Mouse (Mus musculus): ENCODE data around the gene Ephx3. TPM values are rescaled to one million over a fixed set of nuclear protein-coding genes. Genes with fewer than 3 reads are reported as not detected.

Gene Ephx3
- polyA plus RNA-seq, 1 experiment from 2014 or later = 0.19 TPM

DNA sequence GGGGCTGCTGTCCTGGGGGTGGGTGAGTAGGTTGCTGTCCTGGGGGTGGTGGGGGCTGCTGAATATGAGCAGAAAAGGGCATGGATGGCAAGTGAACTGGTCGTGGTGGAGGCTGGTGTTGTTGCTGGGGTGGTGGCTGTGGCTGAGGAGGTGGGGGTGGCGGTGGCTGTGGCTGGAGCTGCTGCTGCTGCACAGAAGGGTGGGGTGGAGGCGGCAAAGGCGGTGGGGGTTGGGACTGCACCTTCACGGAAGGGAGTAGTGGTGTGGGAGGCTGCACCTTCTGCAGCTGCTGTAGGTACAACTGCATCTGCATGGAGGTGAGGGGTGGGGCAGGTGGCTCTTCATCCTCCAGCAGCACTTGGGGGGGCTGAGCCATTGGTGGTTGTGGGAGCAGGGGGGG is 11.7 kb upstream of the Ephx3 start:
- H3K36me3 ChIP-seq = peaks cover 100% of the 10 kb centered on the region
- 89% methylated on average over 5 of the region's 5 CpGs for WGBS
- H3K27me3 ChIP-seq (ENCODE audit: low read depth, poor library complexity, severe bottlenecking) = no peaks in the 10 kb centered on the region
- H3K9me3 ChIP-seq (replicated peaks) = no peaks in the 10 kb centered on the region
- H3K4me1 ChIP-seq = no peaks in the 10 kb centered on the region
- no peak overlapping the region for H3K27ac ChIP-seq (replicated peaks)
- H3K4me3 ChIP-seq = no peak overlapping the region
- DNase-seq (ENCODE audit: low spot score) = no peak

DNA sequence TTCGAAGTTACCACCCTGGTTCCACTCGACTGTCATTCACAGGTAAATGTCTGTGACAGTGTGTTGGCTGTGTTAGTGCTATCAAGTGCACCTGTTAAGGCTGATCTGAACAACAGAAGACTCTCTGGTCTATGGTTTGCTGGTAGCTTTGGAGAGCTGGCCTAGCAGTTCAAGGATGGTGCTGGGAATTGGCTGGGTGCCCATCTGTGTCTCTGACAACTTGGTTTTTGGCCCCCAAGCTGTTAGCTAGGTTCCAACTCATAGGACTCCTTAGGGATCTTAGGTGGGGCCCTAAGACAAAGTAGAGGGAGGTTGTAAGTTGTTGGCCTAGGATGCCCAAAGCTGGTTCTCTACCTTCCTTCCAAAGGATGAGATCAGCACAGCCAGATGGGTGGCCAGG is 10.4 kb upstream of the Ephx3 start:
- 97% methylated on average over 2 of the region's 2 CpGs for WGBS
- no peaks in the 10 kb centered on the region for H3K4me1 ChIP-seq
- H3K9me3 ChIP-seq (replicated peaks) = no peaks in the 10 kb centered on the region
- H3K36me3 ChIP-seq = peaks cover 98% of the 10 kb centered on the region
- no peak for DNase-seq (ENCODE audit: low spot score)
- no peak overlapping the region for H3K27ac ChIP-seq (replicated peaks)
- no peak overlapping the region for H3K4me3 ChIP-seq
- no peaks in the 10 kb centered on the region for H3K27me3 ChIP-seq (ENCODE audit: low read depth, poor library complexity, severe bottlenecking)

DNA sequence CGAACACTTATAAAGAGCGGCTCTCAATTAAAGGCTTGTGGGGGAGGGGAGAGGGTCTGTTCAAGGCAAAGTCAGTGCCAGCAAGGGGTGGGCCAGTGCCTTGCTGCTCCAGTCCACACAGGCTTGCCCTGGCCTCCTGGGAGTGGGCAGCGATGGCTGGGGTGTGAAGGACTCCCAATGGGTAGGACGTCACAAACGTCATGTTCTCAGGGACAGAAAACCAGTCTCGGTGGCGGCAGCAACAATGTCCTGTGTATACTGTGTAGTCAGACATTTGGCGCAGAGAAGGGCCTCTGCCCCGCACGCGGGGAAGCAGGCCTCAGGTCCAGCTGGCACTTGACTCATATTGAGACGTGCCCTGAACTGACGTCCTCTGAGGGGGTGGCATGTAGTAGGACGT is 7.8 kb upstream of the Ephx3 start:
- Histone ChIP-seq H3K27ac (replicated peaks) (no peak overlapping the region), H3K4me1 (no peaks in the 10 kb centered on the region), H3K9me3 (replicated peaks) (no peaks in the 10 kb centered on the region), H3K36me3 (peaks cover 79% of the 10 kb centered on the region), H3K27me3 (ENCODE audit: low read depth, poor library complexity, severe bottlenecking) (no peaks in the 10 kb centered on the region), H3K4me3 (no peak overlapping the region)
- no peak for DNase-seq (ENCODE audit: low spot score)
- 96% methylated on average over 14 of the region's 14 CpGs for WGBS

DNA sequence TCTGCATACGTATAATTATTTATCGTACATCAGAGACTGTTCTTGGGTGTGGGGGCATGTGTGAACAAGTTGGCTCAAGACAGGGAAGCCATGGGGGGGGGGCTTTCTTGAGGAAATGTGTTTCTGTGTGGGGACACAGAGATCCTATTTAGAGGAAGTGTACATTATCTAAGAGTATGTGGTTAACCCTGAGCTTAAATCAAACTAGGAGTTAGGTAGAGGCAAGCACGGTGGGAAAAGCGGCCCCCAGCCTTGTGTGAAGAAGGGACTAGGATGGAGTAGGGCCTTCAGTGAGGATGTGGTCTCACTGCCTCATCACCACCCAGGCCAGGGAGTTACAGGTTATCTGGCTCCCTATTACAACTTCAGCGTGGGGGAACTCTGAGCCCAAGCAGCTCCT is 6.4 kb upstream of the Ephx3 start:
- Histone ChIP-seq H3K27ac (replicated peaks) (no peak overlapping the region), H3K36me3 (peaks cover 65% of the 10 kb centered on the region), H3K4me1 (no peaks in the 10 kb centered on the region), H3K9me3 (replicated peaks) (no peaks in the 10 kb centered on the region), H3K4me3 (no peak overlapping the region), H3K27me3 (ENCODE audit: low read depth, poor library complexity, severe bottlenecking) (no peaks in the 10 kb centered on the region; the same call in 1 of the 2 replicates)
- WGBS = 96% methylated on average over 5 of the region's 5 CpGs
- DNase-seq (ENCODE audit: low spot score) = no peak

DNA sequence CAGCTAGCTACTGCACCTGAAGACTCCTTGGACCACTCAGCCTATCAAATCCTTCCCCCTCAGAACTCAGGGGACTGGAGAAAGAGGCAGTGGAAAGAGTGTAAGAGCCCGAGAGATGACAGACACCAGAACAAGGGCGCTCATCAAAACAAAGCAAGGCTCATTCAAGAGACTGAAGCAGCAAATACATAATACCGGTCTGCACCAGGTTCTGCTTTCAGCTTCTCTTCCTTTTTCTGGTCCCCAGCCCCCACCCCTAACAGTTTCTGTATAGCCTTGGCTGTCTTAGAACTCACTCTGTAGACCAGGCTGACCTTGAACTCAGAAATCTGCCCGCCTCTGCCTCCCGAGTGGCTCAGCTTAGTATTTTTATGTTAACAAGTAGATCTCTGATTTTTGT is 3.7 kb upstream of the Ephx3 start:
- no peak for DNase-seq (ENCODE audit: low spot score)
- 88% methylated on average over 5 of the region's 5 CpGs for WGBS
- peaks cover 37% of the 10 kb centered on the region for H3K36me3 ChIP-seq
- H3K9me3 ChIP-seq (replicated peaks) = no peaks in the 10 kb centered on the region
- no peak overlapping the region for H3K4me3 ChIP-seq
- H3K27ac ChIP-seq (replicated peaks) = no peak overlapping the region
- H3K4me1 ChIP-seq = peaks cover 17% of the 10 kb centered on the region
- H3K27me3 ChIP-seq (ENCODE audit: low read depth, poor library complexity, severe bottlenecking) = peaks cover 27% of the 10 kb centered on the region

DNA sequence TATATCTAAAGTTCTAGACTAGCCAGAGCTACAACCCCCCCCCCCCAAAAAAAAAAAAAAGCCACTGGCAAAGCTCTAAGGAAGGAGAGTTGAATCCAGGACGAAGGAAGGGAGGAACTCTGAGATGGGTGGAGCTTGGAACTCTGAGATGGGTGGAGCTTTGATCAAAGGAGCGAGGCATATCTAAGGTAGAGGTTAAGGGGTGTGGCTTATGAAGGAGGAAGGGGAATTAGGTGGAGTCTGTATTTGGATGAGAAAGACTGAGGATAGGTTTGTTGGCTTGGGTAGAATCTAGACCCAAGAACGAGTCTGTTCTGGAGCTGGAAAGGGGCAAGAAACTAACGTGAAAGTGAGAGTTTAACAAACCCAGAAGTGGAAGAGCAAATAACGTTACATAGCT is 501 bp upstream of the Ephx3 start:
- no peak for DNase-seq (ENCODE audit: low spot score)
- WGBS = 16% methylated on average over 5 of the region's 5 CpGs
- Histone ChIP-seq H3K4me3 (peak overlapping the region; percentile 58), H3K27me3 (ENCODE audit: low read depth, poor library complexity, severe bottlenecking) (peaks cover 36% of the 10 kb centered on the region), H3K9me3 (replicated peaks) (no peaks in the 10 kb centered on the region), H3K27ac (replicated peaks) (no peak overlapping the region), H3K4me1 (peaks cover 17% of the 10 kb centered on the region), H3K36me3 (peaks cover 7% of the 10 kb centered on the region; the same call in 1 of the 2 replicates)

DNA sequence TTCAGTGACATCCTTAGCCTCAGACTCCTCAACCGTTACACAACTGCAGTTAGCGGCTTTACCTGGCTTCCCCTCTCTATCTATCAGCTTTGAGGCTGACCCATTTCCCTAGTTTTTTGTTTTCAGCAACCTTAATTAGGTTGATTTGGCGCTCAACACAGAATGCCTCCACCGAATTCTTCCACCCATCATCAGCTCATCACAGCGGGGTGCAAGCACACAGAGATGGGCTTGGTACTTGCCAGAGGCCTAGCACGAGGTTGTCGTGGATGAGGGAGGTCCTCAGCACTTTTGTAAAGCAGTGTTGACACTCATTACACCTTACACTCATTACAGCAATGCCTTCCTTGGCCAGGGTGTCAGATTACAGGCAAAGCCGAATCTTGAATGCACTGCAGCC is 6.3 kb downstream of the Ephx3 start:
- no peak for DNase-seq (ENCODE audit: low spot score)
- WGBS = 34% methylated on average over 8 of the region's 8 CpGs
- H3K27me3 ChIP-seq (ENCODE audit: low read depth, poor library complexity, severe bottlenecking) = peaks cover 12% of the 10 kb centered on the region

DNA sequence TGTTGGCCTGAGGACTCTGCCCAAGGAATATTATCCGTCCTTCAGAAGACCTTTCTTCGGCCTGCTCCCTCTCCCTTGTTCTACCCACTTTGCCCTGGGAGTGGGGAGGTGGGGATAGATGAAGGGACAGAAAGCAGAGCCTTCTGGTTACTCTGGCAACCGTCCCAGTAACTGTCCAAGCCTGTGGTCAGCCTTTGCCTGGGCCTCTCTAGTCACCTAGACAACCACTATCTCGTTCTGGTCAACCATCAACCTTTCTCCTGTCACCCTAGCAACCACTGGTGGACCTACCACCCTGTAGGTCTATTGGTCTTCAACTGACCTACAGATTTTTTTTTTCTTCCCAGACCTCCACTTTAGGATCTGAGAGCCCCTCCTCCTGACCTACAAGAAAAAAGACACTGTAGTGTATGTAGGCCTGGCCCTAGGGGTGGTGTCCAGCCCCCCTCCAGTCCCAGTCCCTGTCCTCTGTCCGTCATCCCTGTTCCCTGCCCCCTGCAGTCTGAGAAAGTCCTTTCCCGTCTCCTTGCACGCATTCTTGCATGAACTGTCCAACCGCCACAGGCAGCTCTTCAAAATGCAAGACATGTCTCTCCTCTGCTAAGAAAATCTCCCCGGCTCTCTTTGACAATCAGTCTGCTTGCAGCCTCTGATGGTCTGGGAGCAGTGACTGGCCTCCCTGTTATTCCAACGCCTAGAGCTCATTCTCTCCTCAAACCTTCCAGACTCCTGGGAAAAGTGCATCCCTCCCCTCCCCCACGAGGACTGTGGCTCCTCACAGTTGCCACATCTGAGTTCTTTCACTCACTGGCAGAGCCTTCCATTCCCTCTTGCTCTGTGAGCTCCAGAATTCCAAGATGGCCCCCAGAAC is 9.5 kb downstream of the Ephx3 start:
- DNase-seq (ENCODE audit: low spot score) = peak; percentile 41
- H3K4me3 ChIP-seq = peak overlapping the region; percentile 26; the same call in 1 of the 2 replicates
- WGBS = 48% methylated on average over 11 of the region's 11 CpGs

More for the DNA sequence above, 6.3 kb downstream of the Ephx3 start:
- peaks cover 36% of the 10 kb centered on the region for H3K4me1 ChIP-seq
- 0 out of 2 replicates have a peak overlapping the region, but pooled peaks have one; percentile 38 for H3K27ac ChIP-seq (replicated peaks)
- H3K4me3 ChIP-seq = no peak overlapping the region
- no peaks in the 10 kb centered on the region for H3K36me3 ChIP-seq
- H3K9me3 ChIP-seq (replicated peaks) = no peaks in the 10 kb centered on the region

DNA sequence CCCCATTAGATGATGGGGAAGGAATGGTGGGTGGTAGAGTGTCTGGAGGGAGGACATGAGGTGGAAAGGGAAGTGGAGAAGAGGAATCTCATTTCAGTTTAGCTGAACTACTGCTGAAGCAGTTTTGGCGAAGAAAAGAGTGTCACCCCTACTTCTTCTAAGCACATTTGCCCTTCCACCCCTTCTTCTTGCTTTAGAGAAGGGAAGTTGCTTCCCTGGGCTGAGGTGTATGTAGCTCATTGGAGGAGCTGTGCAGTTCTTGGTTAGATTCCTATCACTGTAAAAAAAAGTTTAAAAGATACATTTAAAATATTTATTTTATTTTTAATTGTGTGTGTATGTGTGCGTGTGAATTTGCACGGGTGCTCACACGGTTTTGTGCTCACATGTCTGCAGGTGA is 12.4 kb downstream of the Ephx3 start:
- no peak for DNase-seq (ENCODE audit: low spot score)
- WGBS = 95% methylated on average over 4 of the region's 4 CpGs
- no peaks in the 10 kb centered on the region for H3K9me3 ChIP-seq (replicated peaks)
- H3K27ac ChIP-seq (replicated peaks) = no peak overlapping the region
- H3K4me1 ChIP-seq = peaks cover 38% of the 10 kb centered on the region
- H3K27me3 ChIP-seq (ENCODE audit: low read depth, poor library complexity, severe bottlenecking) = no peaks in the 10 kb centered on the region
- no peaks in the 10 kb centered on the region for H3K36me3 ChIP-seq
- no peak overlapping the region for H3K4me3 ChIP-seq

More for the DNA sequence above, 9.5 kb downstream of the Ephx3 start:
- H3K4me1 ChIP-seq = peaks cover 36% of the 10 kb centered on the region
- H3K36me3 ChIP-seq = no peaks in the 10 kb centered on the region
- H3K9me3 ChIP-seq (replicated peaks) = no peaks in the 10 kb centered on the region
- H3K27me3 ChIP-seq (ENCODE audit: low read depth, poor library complexity, severe bottlenecking) = peaks cover 4% of the 10 kb centered on the region
- peak overlapping the region; percentile 84 for H3K27ac ChIP-seq (replicated peaks)

DNA sequence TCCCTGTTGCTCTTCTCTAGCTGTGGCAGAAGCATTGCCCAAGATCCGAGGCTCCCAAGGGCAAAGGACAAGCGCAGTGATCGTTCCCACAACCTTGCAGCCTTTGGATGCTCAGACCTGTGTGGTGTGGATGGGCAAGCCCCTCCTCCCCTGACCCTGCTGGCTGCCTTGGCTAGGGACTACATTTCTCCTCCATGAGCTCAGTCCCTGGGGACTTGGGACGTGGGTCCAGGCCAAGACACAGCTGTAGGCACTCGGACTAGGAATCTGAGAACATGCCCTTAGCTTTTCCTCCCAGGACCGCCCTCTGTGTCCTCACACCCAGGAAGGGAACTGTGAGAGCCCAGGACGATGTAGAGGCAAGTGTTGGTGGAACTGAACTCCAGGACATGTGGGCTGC is 16.2 kb downstream of the Ephx3 start:
- no peaks in the 10 kb centered on the region for H3K9me3 ChIP-seq (replicated peaks)

DNA sequence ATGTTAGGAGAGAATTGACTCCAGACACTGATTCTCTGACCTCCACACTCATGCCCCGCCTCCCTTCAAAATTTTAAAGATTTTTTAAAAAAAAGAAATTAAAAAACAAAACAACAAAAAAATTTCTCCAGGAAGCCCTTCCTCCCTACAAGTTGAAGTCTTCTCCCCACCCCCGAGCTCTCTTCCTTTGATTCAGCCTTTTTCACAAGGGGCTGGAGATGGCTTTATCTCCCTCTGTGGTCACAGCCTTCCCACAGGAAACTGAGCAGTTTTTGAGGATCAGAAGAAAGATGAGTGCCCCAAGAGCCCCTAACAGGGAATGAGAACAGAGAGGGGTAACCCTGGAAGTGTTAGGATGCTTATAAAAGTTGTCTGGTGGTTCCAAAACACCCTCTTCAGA is 16.9 kb downstream of the Ephx3 start:
- H3K27ac ChIP-seq (replicated peaks) = peak overlapping the region; percentile 56; the same call in 1 of the 2 replicates
- peaks cover 16% of the 10 kb centered on the region for H3K4me1 ChIP-seq
- H3K27me3 ChIP-seq (ENCODE audit: low read depth, poor library complexity, severe bottlenecking) = peaks cover 5% of the 10 kb centered on the region; the same call in 1 of the 2 replicates
- H3K4me3 ChIP-seq = no peak overlapping the region
- 68% methylated on average over 2 of the region's 2 CpGs for WGBS
- H3K36me3 ChIP-seq = no peaks in the 10 kb centered on the region
- DNase-seq (ENCODE audit: low spot score) = no peak
- no peaks in the 10 kb centered on the region for H3K9me3 ChIP-seq (replicated peaks)

More for the DNA sequence above, 16.2 kb downstream of the Ephx3 start:
- Histone ChIP-seq H3K27me3 (ENCODE audit: low read depth, poor library complexity, severe bottlenecking) (no peaks in the 10 kb centered on the region), H3K4me3 (no peak overlapping the region), H3K27ac (replicated peaks) (peak overlapping the region; percentile 56), H3K36me3 (no peaks in the 10 kb centered on the region), H3K4me1 (peaks cover 12% of the 10 kb centered on the region)
- no peak for DNase-seq (ENCODE audit: low spot score)
- WGBS = 68% methylated on average over 7 of the region's 7 CpGs

DNA sequence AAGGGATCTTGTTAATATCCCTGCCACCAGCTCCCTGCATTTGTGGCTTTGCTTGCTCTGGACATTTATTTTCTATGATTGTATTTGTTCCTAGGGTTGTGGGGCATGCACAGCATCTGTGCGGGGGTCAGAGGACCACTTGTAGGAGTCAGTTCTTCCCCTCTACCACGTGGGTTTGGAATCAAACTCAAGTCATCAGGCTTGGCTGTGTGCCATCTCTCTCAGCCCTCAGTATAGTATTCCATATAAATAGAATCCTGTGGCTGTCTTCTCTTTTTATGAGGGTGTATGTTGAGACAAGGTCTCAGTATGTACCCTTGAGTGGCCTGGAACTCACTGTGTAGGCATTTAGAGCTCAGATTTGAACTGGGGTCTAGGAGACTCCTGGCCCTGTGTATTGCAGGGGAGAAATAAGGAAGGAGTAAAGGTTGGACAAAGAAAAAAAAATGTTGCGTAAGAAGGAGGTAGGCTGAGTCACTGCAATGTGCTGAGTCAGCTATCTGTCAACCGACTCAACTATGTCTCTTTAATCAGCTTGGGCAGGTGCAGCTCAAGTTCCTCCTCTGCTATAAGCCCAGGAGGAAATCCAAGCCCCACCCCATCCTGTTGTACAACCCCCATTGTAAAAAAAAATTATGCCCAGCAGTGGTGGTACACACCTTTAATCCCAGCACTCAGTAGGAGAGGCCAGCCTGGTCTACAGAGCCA is 19.7 kb downstream of the Ephx3 start:
- 84% methylated on average over 4 of the region's 4 CpGs for WGBS

DNA sequence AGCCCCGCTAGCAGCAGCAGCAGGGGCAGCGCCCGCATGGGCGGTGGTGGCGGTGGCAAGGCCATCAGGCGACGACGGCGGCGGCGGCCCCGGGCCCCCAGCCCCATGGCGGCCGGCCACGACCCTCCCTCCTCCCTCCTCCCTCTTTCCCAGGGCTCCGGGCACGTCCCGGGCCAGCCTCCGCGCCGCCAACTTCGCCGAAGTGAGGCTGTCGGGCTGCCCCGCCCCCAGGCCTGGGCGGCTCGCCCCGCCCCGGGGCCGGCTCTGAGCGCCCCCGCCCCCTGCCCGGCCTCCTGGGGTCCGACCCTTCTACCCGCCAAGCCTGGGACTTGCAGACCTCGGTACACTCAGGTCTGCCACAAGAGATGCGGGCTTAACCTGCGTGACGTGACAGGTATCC is 22.7 kb downstream of the Ephx3 start, which contains the start of gene Notch3:
Gene Notch3, minus strand, starts transcription at position 166 of the 400 bp plus-strand sequence.
- Histone ChIP-seq H3K27ac (replicated peaks) (peak within 1 kb of the TSS; percentile 98), H3K4me1 (peaks cover 59% of the 10 kb centered on the region), H3K36me3 (peaks cover 13% of the 10 kb centered on the region), H3K4me3 (peak within 1 kb of the TSS; percentile 85), H3K9me3 (replicated peaks) (no peaks in the 10 kb centered on the region), H3K27me3 (ENCODE audit: low read depth, poor library complexity, severe bottlenecking) (peaks cover 20% of the 10 kb centered on the region)
- peak; percentile 87 for DNase-seq (ENCODE audit: low spot score)
- WGBS = under 1% methylated on average over 39 of the region's 39 CpGs

More for the DNA sequence above, 19.7 kb downstream of the Ephx3 start:
- Histone ChIP-seq H3K27ac (replicated peaks) (no peak overlapping the region), H3K36me3 (no peaks in the 10 kb centered on the region), H3K4me3 (no peak overlapping the region), H3K27me3 (ENCODE audit: low read depth, poor library complexity, severe bottlenecking) (peaks cover 7% of the 10 kb centered on the region; the same call in 1 of the 2 replicates), H3K9me3 (replicated peaks) (no peaks in the 10 kb centered on the region), H3K4me1 (peaks cover 40% of the 10 kb centered on the region)
- DNase-seq (ENCODE audit: low spot score) = no peak

All from midbrain, embryonic 10.5 days (tissue).